Mouse (Mus musculus) hindbrain, embryonic 14.5 days (tissue): Measurements from ENCODE around the gene Tnrc6b. TPM values are rescaled to one million over a fixed set of nuclear protein-coding genes. Genes with fewer than 3 reads are reported as not detected.

Experiments used
- ATAC-seq: fragments of 200-750 bp; cut with Nextera tagmentation; 2 replicates; pipeline ENCODE4 v1.8.0; 2017; ENCODE audit warnings: moderate number of reproducible peaks, mild to moderate bottlenecking, moderate TSS enrichment, moderate library complexity; ENCODE audit not compliant: low FRiP score
- DNase-seq: peaks from one replicate; pipeline ENCODE4 v3.0.0-alpha.2; 2015; ENCODE audit warnings: low spot score
- H3K27ac ChIP-seq: fragments of 300-500 bp; sonication (generic); 2 replicates; pipeline ENCODE4 v1.5.1; 2014; ENCODE audit warnings: mild to moderate bottlenecking, moderate library complexity
- H3K27me3 ChIP-seq: fragments of 300-500 bp; sonication (generic); 2 replicates; pipeline ENCODE4 v1.6.1; 2014; ENCODE audit warnings: mild to moderate bottlenecking, low read length, mixed read lengths; ENCODE audit not compliant: control insufficient read depth, insufficient read depth
- H3K36me3 ChIP-seq: fragments of 300-500 bp; sonication (generic); replicated peaks from 2 replicates; pipeline ENCODE4 v1.6.1; 2014; ENCODE audit not compliant: control insufficient read depth, insufficient read depth
- H3K4me1 ChIP-seq: fragments of 300-500 bp; sonication (generic); replicated peaks from 2 replicates; pipeline ENCODE4 v1.6.1; 2014; ENCODE audit warnings: antibody characterized with exemption, low read length, mixed read lengths; ENCODE audit not compliant: control insufficient read depth, insufficient read depth
- H3K4me2 ChIP-seq: fragments of 300-500 bp; sonication (generic); replicated peaks from 2 replicates; pipeline ENCODE4 v1.6.1; 2014; ENCODE audit warnings: mild to moderate bottlenecking, moderate library complexity
- H3K4me3 ChIP-seq: fragments of 300-500 bp; sonication (generic); replicated peaks from 2 replicates; pipeline ENCODE4 v1.5.1; 2014; ENCODE audit warnings: mild to moderate bottlenecking, low read length
- H3K9ac ChIP-seq: fragments of 300-500 bp; sonication (generic); 2 replicates; pipeline ENCODE4 v1.6.1; 2014
- H3K9me3 ChIP-seq: fragments of 300-500 bp; sonication (generic); 2 replicates; pipeline ENCODE4 v1.6.1; 2016; ENCODE audit warnings: low read length; ENCODE audit not compliant: control insufficient read depth
- WGBS: fragments of 180-500 bp; shearing (Covaris S2); extraction: QIAGEN DNeasy Blood & Tissue Kit; methylation state at CpG from one replicate; pipeline ENCODE4 v1.1.7; 2014; 5-methylcytosine and 5-hydroxymethylcytosine counted together
- polyA plus RNA-seq: library from polyadenylated mRNA; unstranded; fragments of >200 nt; fragmentation: Nextera tagmentation; extraction: Ambion mirVana; gene quantifications from 2 replicates; pipeline ENCODE4 v1.2.1, GENCODE M21; 2014

The Tnrc6b gene
- polyA plus RNA-seq, 1 experiment from 2014 or later: 27.9 TPM

GRCm38 (mm10) chr15:80800765-80801164 is 89.7 kb downstream of the Tnrc6b start:
- Histone ChIP-seq H3K27me3 (no peaks in the 10 kb centered on the region), H3K9ac (peak overlapping the region; percentile 83), H3K9me3 (no peaks in the 10 kb centered on the region), H3K4me1 (peaks cover 52% of the 10 kb centered on the region), H3K36me3 (no peaks in the 10 kb centered on the region), H3K4me3 (peak overlapping the region; percentile 56), H3K4me2 (peak overlapping the region; percentile 65), H3K27ac (peak overlapping the region; percentile 89; the same call in 1 of the 2 replicates)
- no peak for DNase-seq
- 4% methylated on average over 4 of the region's 4 CpGs for WGBS
- no peak for ATAC-seq

DNA sequence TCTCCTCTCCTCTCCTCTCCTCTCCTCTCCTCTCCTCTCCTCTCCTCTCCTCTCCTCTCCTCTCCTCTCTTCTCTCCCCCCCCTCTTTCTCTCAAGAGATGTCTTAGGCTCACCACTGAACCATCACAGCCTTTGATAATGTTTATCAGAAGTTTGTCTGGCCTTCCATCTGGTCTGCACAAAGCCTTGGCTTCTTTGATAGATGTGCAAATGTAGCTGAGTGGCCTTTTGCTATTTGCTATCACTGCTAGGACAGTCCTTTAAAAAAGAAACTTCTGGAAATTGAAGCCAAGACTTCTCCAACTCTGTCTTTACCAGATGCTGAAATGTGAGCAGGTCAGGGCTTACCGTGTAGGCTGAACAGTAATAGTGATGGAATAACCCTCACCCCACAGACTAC is 90.5 kb downstream of the Tnrc6b start:
- Histone ChIP-seq H3K4me2 (peak overlapping the region; percentile 65), H3K27me3 (no peaks in the 10 kb centered on the region), H3K36me3 (no peaks in the 10 kb centered on the region), H3K4me1 (peaks cover 52% of the 10 kb centered on the region), H3K9ac (no peak overlapping the region), H3K4me3 (0 out of 2 replicates have a peak overlapping the region, but pooled peaks have one; percentile 56), H3K9me3 (no peaks in the 10 kb centered on the region), H3K27ac (no peak overlapping the region)
- no peak for DNase-seq
- no peak for ATAC-seq
- WGBS: 42% methylated on average over 1 of the region's 1 CpGs

DNA sequence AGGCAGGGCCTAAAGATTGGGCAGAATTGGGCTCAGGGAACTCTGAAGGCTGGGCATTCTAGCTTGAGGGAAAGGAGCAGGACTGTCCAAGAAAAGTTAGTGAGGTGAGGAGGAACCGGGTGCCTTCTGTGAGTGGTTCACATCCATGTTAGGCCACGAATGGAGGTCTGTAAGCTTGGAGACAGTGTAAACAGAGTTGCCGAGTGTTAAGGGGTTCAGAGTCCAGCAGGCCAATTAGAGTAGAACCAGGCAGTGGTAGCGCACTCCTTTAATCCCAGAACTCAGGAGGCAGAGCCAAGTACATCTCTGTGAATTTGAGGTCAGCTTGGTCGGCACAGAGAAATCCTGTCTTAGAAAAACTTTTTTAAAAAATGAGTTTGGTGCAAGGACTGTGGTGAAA is 96.0 kb downstream of the Tnrc6b start:
- Histone ChIP-seq H3K27ac (no peak overlapping the region), H3K27me3 (no peaks in the 10 kb centered on the region), H3K4me1 (peaks cover 39% of the 10 kb centered on the region), H3K36me3 (no peaks in the 10 kb centered on the region), H3K4me3 (no peak overlapping the region), H3K9me3 (no peaks in the 10 kb centered on the region), H3K9ac (no peak overlapping the region), H3K4me2 (no peak overlapping the region)
- no peak for ATAC-seq
- 77% methylated on average over 5 of the region's 5 CpGs for WGBS
- DNase-seq: no peak

- WGBS: 95% methylated on average over 3 of the region's 3 CpGs
Observed at GRCm38 (mm10) chr15:80810226-80810625, 99.1 kb downstream of the Tnrc6b start.

GRCm38 (mm10) chr15:80812840-80813239 is 101.7 kb downstream of the Tnrc6b start:
- H3K4me1 ChIP-seq: 0 out of 2 replicates have a peak, but pooled peaks cover under 1% of the 10 kb centered on the region
- DNase-seq (no peak), ATAC-seq (no peak)

More at GRCm38 (mm10) chr15:80810226-80810625, 99.1 kb downstream of the Tnrc6b start:
- no peak for DNase-seq
- H3K4me1 ChIP-seq: 0 out of 2 replicates have a peak, but pooled peaks cover 12% of the 10 kb centered on the region
- no peak overlapping the region for H3K4me3 ChIP-seq
- ATAC-seq: no peak
- no peak overlapping the region for H3K27ac ChIP-seq
- no peaks in the 10 kb centered on the region for H3K27me3 ChIP-seq
- no peak overlapping the region for H3K9ac ChIP-seq
- H3K9me3 ChIP-seq: no peaks in the 10 kb centered on the region
- H3K36me3 ChIP-seq: no peaks in the 10 kb centered on the region
- no peak overlapping the region for H3K4me2 ChIP-seq

GRCm38 (mm10) chr15:80814792-80815191 is 103.7 kb downstream of the Tnrc6b start:
- Histone ChIP-seq H3K4me3 (no peak overlapping the region), H3K4me1 (no peaks in the 10 kb centered on the region), H3K4me2 (no peak overlapping the region), H3K9me3 (no peaks in the 10 kb centered on the region), H3K27ac (no peak overlapping the region), H3K36me3 (no peaks in the 10 kb centered on the region), H3K27me3 (no peaks in the 10 kb centered on the region), H3K9ac (no peak overlapping the region)
- DNase-seq (no peak), ATAC-seq (no peak)
- 93% methylated on average over 7 of the region's 7 CpGs for WGBS

More at GRCm38 (mm10) chr15:80812840-80813239, 101.7 kb downstream of the Tnrc6b start:
- no peaks in the 10 kb centered on the region for H3K9me3 ChIP-seq
- no peaks in the 10 kb centered on the region for H3K27me3 ChIP-seq
- no peak overlapping the region for H3K4me2 ChIP-seq
- H3K9ac ChIP-seq: no peak overlapping the region
- no peaks in the 10 kb centered on the region for H3K36me3 ChIP-seq
- no peak overlapping the region for H3K4me3 ChIP-seq
- no peak overlapping the region for H3K27ac ChIP-seq
- WGBS: 94% methylated on average over 4 of the region's 4 CpGs

- no peaks in the 10 kb centered on the region for H3K27me3 ChIP-seq
- no peak overlapping the region for H3K27ac ChIP-seq
- no peaks in the 10 kb centered on the region for H3K9me3 ChIP-seq
- H3K9ac ChIP-seq: no peak overlapping the region
- peaks cover 23% of the 10 kb centered on the region; the same call in 1 of the 2 replicates for H3K4me1 ChIP-seq
- no peak overlapping the region for H3K4me2 ChIP-seq
- ATAC-seq: no peak
- no peak for DNase-seq
- WGBS: 0% methylated on average over 1 of the region's 1 CpGs
- H3K4me3 ChIP-seq: no peak overlapping the region
- H3K36me3 ChIP-seq: no peaks in the 10 kb centered on the region
Observed at GRCm38 (mm10) chr15:80822276-80822675, 111.2 kb downstream of the Tnrc6b start.

- no peak for ATAC-seq
- 87% methylated on average over 3 of the region's 3 CpGs for WGBS
Observed at GRCm38 (mm10) chr15:80831170-80831569, 120.1 kb downstream of the Tnrc6b start.

GRCm38 (mm10) chr15:80832808-80833207 is 121.7 kb downstream of the Tnrc6b start:
- WGBS: 79% methylated on average over 3 of the region's 3 CpGs
- H3K36me3 ChIP-seq: no peaks in the 10 kb centered on the region
- no peak overlapping the region for H3K27ac ChIP-seq
- H3K9ac ChIP-seq: no peak overlapping the region
- no peak for ATAC-seq
- H3K9me3 ChIP-seq: no peaks in the 10 kb centered on the region
- H3K27me3 ChIP-seq: no peaks in the 10 kb centered on the region
- DNase-seq: no peak
- no peak overlapping the region for H3K4me3 ChIP-seq
- H3K4me1 ChIP-seq: 0 out of 2 replicates have a peak, but pooled peaks cover 21% of the 10 kb centered on the region
- no peak overlapping the region for H3K4me2 ChIP-seq

More at GRCm38 (mm10) chr15:80831170-80831569, 120.1 kb downstream of the Tnrc6b start:
- H3K9me3 ChIP-seq: no peaks in the 10 kb centered on the region
- H3K36me3 ChIP-seq: no peaks in the 10 kb centered on the region
- no peaks in the 10 kb centered on the region for H3K27me3 ChIP-seq
- H3K4me1 ChIP-seq: 0 out of 2 replicates have a peak, but pooled peaks cover 21% of the 10 kb centered on the region
- no peak overlapping the region for H3K4me2 ChIP-seq
- no peak for DNase-seq
- no peak overlapping the region for H3K27ac ChIP-seq
- H3K9ac ChIP-seq: no peak overlapping the region
- H3K4me3 ChIP-seq: no peak overlapping the region

- Histone ChIP-seq H3K9ac (no peak overlapping the region), H3K36me3 (no peaks in the 10 kb centered on the region), H3K27ac (no peak overlapping the region), H3K27me3 (no peaks in the 10 kb centered on the region), H3K9me3 (no peaks in the 10 kb centered on the region), H3K4me2 (no peak overlapping the region), H3K4me1 (peaks cover 23% of the 10 kb centered on the region; the same call in 1 of the 2 replicates), H3K4me3 (no peak overlapping the region)
- ATAC-seq: no peak
- 88% methylated on average over 3 of the region's 3 CpGs for WGBS
- no peak for DNase-seq
Observed at GRCm38 (mm10) chr15:80836246-80836645, 125.1 kb downstream of the Tnrc6b start.
